Mouse (Mus musculus) intestine, postnatal 0 days (tissue): ENCODE measurements at regions not wholly inside any gene's neighbourhood (a gene's known extent, or its start where the extent isn't known, plus 50 kb on each side); places are given as distances from the start of the nearest gene placed in this dataset.

Experiments used
- ATAC-seq: fragments of 200-750 bp; cut with Nextera tagmentation; 2 replicates; pipeline ENCODE4 v1.8.0; 2017; ENCODE audit warnings: mild to moderate bottlenecking, moderate TSS enrichment, moderate library complexity
- H3K27ac ChIP-seq: fragments of 300-500 bp; sonication (generic); 2 replicates; pipeline ENCODE4 v1.5.1; 2014; ENCODE audit warnings: mild to moderate bottlenecking, low read depth, low read length, moderate library complexity
- H3K27me3 ChIP-seq: fragments of 300-500 bp; sonication (generic); replicated peaks from 2 replicates; pipeline ENCODE4 v1.6.1; 2014; ENCODE audit warnings: low read length, mixed read lengths; ENCODE audit not compliant: control insufficient read depth, insufficient read depth
- H3K36me3 ChIP-seq: fragments of 300-500 bp; sonication (generic); 2 replicates; pipeline ENCODE4 v1.6.1; 2014; ENCODE audit warnings: mild to moderate bottlenecking, moderate library complexity; ENCODE audit not compliant: control insufficient read depth, insufficient read depth
- H3K4me1 ChIP-seq: fragments of 300-500 bp; sonication (generic); replicated peaks from 2 replicates; pipeline ENCODE4 v1.6.1; 2014; ENCODE audit warnings: antibody characterized with exemption, low read length, mixed read lengths; ENCODE audit not compliant: control insufficient read depth, insufficient read depth
- H3K4me2 ChIP-seq: fragments of 300-500 bp; sonication (generic); replicated peaks from 2 replicates; pipeline ENCODE4 v1.6.1; 2014; ENCODE audit warnings: low read depth, mild to moderate bottlenecking, moderate library complexity
- H3K4me3 ChIP-seq: fragments of 300-500 bp; sonication (generic); 2 replicates; pipeline ENCODE4 v1.5.1; 2014; ENCODE audit warnings: low read depth, low read length
- H3K9ac ChIP-seq: fragments of 300-500 bp; sonication (generic); 2 replicates; pipeline ENCODE4 v1.6.1; 2014; ENCODE audit warnings: mild to moderate bottlenecking, low read depth, low read length
- H3K9me3 ChIP-seq: fragments of 300-500 bp; sonication (generic); 2 replicates; pipeline ENCODE4 v1.6.1; 2016; ENCODE audit warnings: mixed run types; ENCODE audit not compliant: control insufficient read depth
- CTCF ChIP-seq: sonication (generic); IDR thresholded peaks from 2 replicates; pipeline ENCODE4 v1.5.1; 2016; ENCODE audit warnings: low read depth, mild to moderate bottlenecking, control low read depth, antibody characterized with exemption, moderate library complexity
- WGBS: fragments of 180-500 bp; shearing (Covaris S2); extraction: QIAGEN DNeasy Blood & Tissue Kit; methylation state at CpG from one replicate; pipeline ENCODE4 v1.1.7; 2014; 5-methylcytosine and 5-hydroxymethylcytosine counted together

GRCm38 (mm10) chr7:117092860-117093259 lies 287.9 kb upstream of the Xylt1 start:
- ATAC-seq = no peak
- no peaks in the 10 kb centered on the region for H3K9me3 ChIP-seq
- WGBS = 62% methylated on average over 4 of the region's 4 CpGs
- no peak overlapping the region for H3K9ac ChIP-seq
- no peak for TF ChIP-seq CTCF
- H3K27me3 ChIP-seq = no peaks in the 10 kb centered on the region
- no peak overlapping the region for H3K4me3 ChIP-seq
- no peak overlapping the region for H3K4me2 ChIP-seq
- H3K27ac ChIP-seq = no peak overlapping the region
- 0 out of 2 replicates have a peak, but pooled peaks cover 3% of the 10 kb centered on the region for H3K4me1 ChIP-seq
- H3K36me3 ChIP-seq = no peaks in the 10 kb centered on the region

DNA sequence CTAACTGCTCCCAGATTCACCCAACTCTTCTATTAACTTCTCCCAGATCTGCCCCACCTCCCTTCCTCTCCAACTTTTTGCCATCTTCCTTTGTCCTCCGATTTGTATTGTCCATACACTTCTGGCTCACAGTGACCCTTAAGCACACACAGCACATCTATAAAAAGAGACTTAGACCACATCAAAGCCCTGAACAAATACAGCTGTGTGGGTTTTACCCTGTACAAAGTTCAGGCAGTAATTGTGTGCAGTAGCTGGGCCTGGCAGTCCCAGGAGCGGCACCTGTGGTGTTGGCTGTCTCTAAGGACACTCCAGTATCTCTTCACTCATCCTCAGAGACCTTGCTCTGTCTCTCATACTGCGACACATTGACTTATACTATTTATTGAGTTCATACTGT lies 283.2 kb upstream of the Xylt1 start:
- H3K9ac ChIP-seq = no peak overlapping the region
- TF ChIP-seq CTCF = no peak
- no peaks in the 10 kb centered on the region for H3K9me3 ChIP-seq
- H3K27me3 ChIP-seq = no peaks in the 10 kb centered on the region
- H3K4me1 ChIP-seq = no peaks in the 10 kb centered on the region
- no peak overlapping the region for H3K4me2 ChIP-seq
- no peaks in the 10 kb centered on the region for H3K36me3 ChIP-seq
- WGBS = 29% methylated on average over 3 of the region's 3 CpGs
- ATAC-seq = peak; percentile 87
- no peak overlapping the region for H3K4me3 ChIP-seq
- H3K27ac ChIP-seq = no peak overlapping the region

GRCm38 (mm10) chr7:117099041-117099440 lies 281.7 kb upstream of the Xylt1 start:
- no peak overlapping the region for H3K4me2 ChIP-seq
- no peaks in the 10 kb centered on the region for H3K4me1 ChIP-seq
- H3K27me3 ChIP-seq = no peaks in the 10 kb centered on the region
- 62% methylated on average over 6 of the region's 6 CpGs for WGBS
- H3K4me3 ChIP-seq = no peak overlapping the region
- no peak for ATAC-seq
- no peaks in the 10 kb centered on the region for H3K9me3 ChIP-seq
- no peak overlapping the region for H3K27ac ChIP-seq
- no peak for TF ChIP-seq CTCF
- H3K9ac ChIP-seq = no peak overlapping the region
- no peaks in the 10 kb centered on the region for H3K36me3 ChIP-seq

DNA sequence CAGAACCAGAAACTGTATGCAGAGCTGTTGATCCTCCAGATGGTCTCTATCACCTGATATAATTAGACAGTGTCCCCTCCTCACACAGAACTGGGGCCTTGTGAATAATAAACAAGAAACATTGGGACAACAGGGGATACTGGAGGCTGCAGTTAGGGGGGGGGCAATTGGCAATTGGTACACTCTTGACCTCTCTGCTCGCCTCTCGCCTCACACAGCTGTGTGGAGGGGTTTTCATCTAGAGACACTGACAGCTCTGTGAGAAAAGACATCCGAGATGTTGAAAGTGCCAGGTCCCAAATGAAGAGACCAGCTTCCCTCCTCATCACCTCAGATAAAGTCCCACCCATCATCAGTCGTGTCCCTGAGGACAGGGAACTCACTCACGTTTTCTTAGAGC lies 277.7 kb upstream of the Xylt1 start:
- WGBS = 68% methylated on average over 5 of the region's 5 CpGs
- Histone ChIP-seq H3K36me3 (no peaks in the 10 kb centered on the region), H3K9ac (no peak overlapping the region), H3K9me3 (no peaks in the 10 kb centered on the region), H3K4me1 (no peaks in the 10 kb centered on the region), H3K4me2 (no peak overlapping the region), H3K27ac (no peak overlapping the region), H3K4me3 (no peak overlapping the region), H3K27me3 (no peaks in the 10 kb centered on the region)
- TF ChIP-seq CTCF = no peak
- no peak for ATAC-seq

GRCm38 (mm10) chr7:117106691-117107191 lies 274.0 kb upstream of the Xylt1 start:
- Histone ChIP-seq H3K36me3 (no peaks in the 10 kb centered on the region), H3K27ac (no peak overlapping the region), H3K9me3 (no peaks in the 10 kb centered on the region), H3K27me3 (no peaks in the 10 kb centered on the region), H3K4me2 (no peak overlapping the region), H3K9ac (no peak overlapping the region), H3K4me3 (no peak overlapping the region), H3K4me1 (no peaks in the 10 kb centered on the region)
- 83% methylated on average over 7 of the region's 7 CpGs for WGBS
- no peak for TF ChIP-seq CTCF
- no peak for ATAC-seq

DNA sequence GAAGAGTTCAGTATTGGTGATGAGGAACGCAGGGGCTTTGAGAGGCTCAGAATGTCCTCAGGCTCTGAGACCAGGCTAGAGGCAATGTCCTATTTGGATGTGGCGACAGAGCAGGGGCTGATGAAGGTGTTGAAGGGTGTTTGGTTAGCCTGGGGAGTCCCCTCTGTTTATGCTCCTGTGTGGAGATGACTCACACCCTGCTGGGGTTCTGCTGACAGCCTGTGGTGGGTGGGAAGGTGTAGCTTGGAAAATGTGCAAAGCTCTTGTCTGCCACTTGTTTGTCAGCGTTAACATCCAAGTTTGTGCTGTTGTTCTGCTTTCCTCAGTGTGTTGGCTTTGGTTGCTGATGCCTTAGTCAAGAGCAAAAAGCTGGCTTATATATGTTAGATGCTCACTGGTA lies 272.4 kb upstream of the Xylt1 start:
- 67% methylated on average over 3 of the region's 3 CpGs for WGBS
- H3K4me2 ChIP-seq = no peak overlapping the region
- no peak overlapping the region for H3K4me3 ChIP-seq
- no peak overlapping the region for H3K9ac ChIP-seq
- no peaks in the 10 kb centered on the region for H3K4me1 ChIP-seq
- TF ChIP-seq CTCF = no peak
- H3K27ac ChIP-seq = no peak overlapping the region
- H3K9me3 ChIP-seq = no peaks in the 10 kb centered on the region
- no peak for ATAC-seq
- H3K36me3 ChIP-seq = no peaks in the 10 kb centered on the region
- H3K27me3 ChIP-seq = no peaks in the 10 kb centered on the region

DNA sequence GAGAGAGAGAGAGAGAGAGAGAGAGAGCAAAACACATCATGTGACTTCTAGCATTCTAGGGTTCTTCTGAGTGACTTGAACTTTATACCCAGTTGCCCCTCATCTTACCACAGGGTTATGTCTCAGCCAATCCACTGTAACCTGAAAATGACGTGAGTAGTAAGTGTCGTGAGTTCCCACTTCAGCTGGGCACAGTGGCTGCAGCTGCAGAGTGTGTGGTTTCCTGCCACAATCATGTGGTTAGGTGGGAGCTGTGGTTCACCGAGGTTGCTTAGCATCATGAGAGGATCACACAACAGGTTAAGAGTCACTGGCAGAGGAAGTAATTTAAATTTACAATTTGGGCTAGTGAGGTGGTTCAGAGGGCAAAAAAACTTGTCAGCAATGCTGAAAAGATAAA lies 253.1 kb upstream of the Xylt1 start:
- Histone ChIP-seq H3K4me3 (no peak overlapping the region), H3K27me3 (no peaks in the 10 kb centered on the region), H3K36me3 (no peaks in the 10 kb centered on the region), H3K9ac (no peak overlapping the region), H3K9me3 (no peaks in the 10 kb centered on the region), H3K4me2 (no peak overlapping the region), H3K27ac (no peak overlapping the region), H3K4me1 (no peaks in the 10 kb centered on the region)
- ATAC-seq = no peak
- 58% methylated on average over 3 of the region's 3 CpGs for WGBS
- no peak for TF ChIP-seq CTCF
